Mouse (Mus musculus) G1E (cell line): Measurements from ENCODE around the gene Tnfrsf17. TPM values are rescaled to one million over a fixed set of nuclear protein-coding genes. Genes with fewer than 3 reads are reported as not detected.

Experiments
- ATAC-seq: 2 replicates; pipeline ENCODE4 v1.8.0; 2016; ENCODE audit warnings: mild to moderate bottlenecking; ENCODE audit not compliant: insufficient number of reproducible peaks, poor library complexity, low FRiP score, severe bottlenecking; ENCODE audit errors: extremely low read depth
- DNase-seq: peaks from one replicate; pipeline ENCODE4 v3.0.0; 2012; ENCODE audit warnings: low spot score
- H3K27me3 ChIP-seq: 2 replicates; pipeline ENCODE4 v1.6.1; 2012; ENCODE audit warnings: mild to moderate bottlenecking, low read length, inconsistent platforms; ENCODE audit not compliant: insufficient read depth
- H3K36me3 ChIP-seq: replicated peaks from 2 replicates; pipeline ENCODE3; 2012; ENCODE audit warnings: mild to moderate bottlenecking, inconsistent platforms
- H3K4me1 ChIP-seq: 2 replicates; pipeline ENCODE4 v1.6.1; 2012; ENCODE audit warnings: low read depth, low read length, inconsistent platforms, mixed read lengths; ENCODE audit not compliant: insufficient read depth
- H3K4me3 ChIP-seq: 2 replicates; pipeline ENCODE4 v1.5.1; 2012; ENCODE audit warnings: low read depth, mild to moderate bottlenecking, inconsistent platforms, low read length, moderate library complexity, mixed read lengths
- H3K9me3 ChIP-seq: replicated peaks from 2 replicates; pipeline ENCODE4 v1.6.1; 2012; ENCODE audit warnings: inconsistent platforms
- CTCF ChIP-seq: IDR thresholded peaks from 2 replicates; pipeline ENCODE4 v1.5.1; 2012; ENCODE audit warnings: low read depth, low read length, inconsistent platforms, mixed read lengths
- GATA1 ChIP-seq: IDR thresholded peaks from 2 replicates; pipeline ENCODE4 v1.6.1; 2012; ENCODE audit warnings: borderline replicate concordance, low read length, inconsistent platforms, mixed read lengths
- GATA2 ChIP-seq: IDR thresholded peaks from 2 replicates; pipeline ENCODE4 v1.6.1; 2012; ENCODE audit warnings: low read depth, low read length, inconsistent platforms, borderline replicate concordance
- POLR2AphosphoS5 ChIP-seq: IDR thresholded peaks from 2 replicates; pipeline ENCODE4 v1.6.1; 2012; ENCODE audit warnings: low read depth, low read length, inconsistent platforms; ENCODE audit not compliant: insufficient replicate concordance
- TAL1 ChIP-seq: conservative IDR thresholded peaks from 2 replicates; pipeline ENCODE4 v1.6.1; 2012; ENCODE audit warnings: low read depth, low read length, inconsistent platforms, mixed read lengths
- polyA plus RNA-seq: library from polyadenylated mRNA; stranded (reverse); fragments of >175 nt; gene quantifications from 2 replicates; pipeline ENCODE4 v1.2.3, GENCODE M21; 2012
- total RNA-seq, 2 experiments: library from RNA; stranded (forward) in 1 of 2; stranded (reverse) in 1 of 2; fragments of 200-1000 nt in 1 of 2; fragments of >200 nt in 1 of 2; fragmentation: Nextera tagmentation in 1 of 2; gene quantifications; 2 replicates each; pipeline ENCODE4 v1.2.3; 2014 to 2017

Gene Tnfrsf17
- total and polyA plus RNA-seq, 3 experiments, result not detected

- Histone ChIP-seq H3K4me1 (peaks cover 17% of the 10 kb centered on the region), H3K27me3 (peaks cover 3% of the 10 kb centered on the region; the same call in 1 of the 2 replicates), H3K4me3 (peak overlapping the region; percentile 88), H3K36me3 (peaks cover 7% of the 10 kb centered on the region), H3K9me3 (no peaks in the 10 kb centered on the region)
- DNase-seq (peak; percentile 25), ATAC-seq (peak; percentile 25; the same call in 1 of the 2 replicates)
- no peak for TF ChIP-seq TAL1
Observed at GRCm38 (mm10) chr16:11323324-11324051, 9.9 kb downstream of the Tnfrsf17 start.

GRCm38 (mm10) chr16:11330081-11330800, 16.6 kb downstream of the Tnfrsf17 start:
- Histone ChIP-seq H3K27me3 (no peaks in the 10 kb centered on the region), H3K4me3 (no peak overlapping the region), H3K36me3 (peaks cover 2% of the 10 kb centered on the region), H3K4me1 (no peaks in the 10 kb centered on the region), H3K9me3 (no peaks in the 10 kb centered on the region)
- ATAC-seq (no peak), DNase-seq (no peak)
- TF ChIP-seq GATA1 (no peak), TAL1 (no peak), GATA2 (no peak), POLR2AphosphoS5 (no peak), CTCF (no peak)

GRCm38 (mm10) chr16:11331030-11331429, 17.4 kb downstream of the Tnfrsf17 start:
- no peak overlapping the region for H3K4me3 ChIP-seq
- no peaks in the 10 kb centered on the region for H3K9me3 ChIP-seq
- ATAC-seq (no peak), DNase-seq (no peak)
- H3K27me3 ChIP-seq, result no peaks in the 10 kb centered on the region
- TF ChIP-seq CTCF (no peak), GATA2 (no peak), POLR2AphosphoS5 (no peak), TAL1 (no peak), GATA1 (no peak)
- H3K36me3 ChIP-seq, result no peaks in the 10 kb centered on the region
- no peaks in the 10 kb centered on the region for H3K4me1 ChIP-seq

DNA sequence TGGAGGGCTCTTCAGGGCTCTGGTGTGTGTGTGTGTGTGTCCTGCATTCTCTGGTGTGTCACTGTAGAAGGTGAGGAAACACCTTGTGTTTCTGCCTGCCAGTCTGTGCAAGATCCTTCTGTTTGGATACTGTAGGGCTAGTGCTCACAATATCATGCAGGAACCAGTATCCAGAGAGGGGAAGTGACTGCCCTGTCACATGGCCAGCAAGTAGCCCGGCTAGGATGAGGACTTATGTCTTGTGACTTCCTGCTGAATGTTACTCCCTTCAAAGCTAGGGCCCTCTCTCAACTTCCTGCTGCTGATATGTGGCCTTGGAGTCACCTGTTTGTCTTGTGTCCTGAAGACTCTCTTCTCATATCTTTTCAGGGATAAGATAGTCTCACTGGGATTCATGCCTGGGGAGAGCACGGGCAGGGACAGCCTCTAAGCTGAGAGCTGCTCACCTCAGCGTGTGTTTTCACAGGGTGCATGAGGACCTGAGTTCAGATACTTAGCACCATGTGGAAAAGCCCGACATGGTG, 29.7 kb downstream of the Tnfrsf17 start:
- Histone ChIP-seq H3K9me3 (no peaks in the 10 kb centered on the region), H3K36me3 (peaks cover 9% of the 10 kb centered on the region), H3K4me3 (no peak overlapping the region), H3K4me1 (peaks cover 3% of the 10 kb centered on the region; the same call in 1 of the 2 replicates), H3K27me3 (no peaks in the 10 kb centered on the region; the same call in 1 of the 2 replicates)
- ATAC-seq (peak; percentile 80), DNase-seq (no peak)
- TF ChIP-seq CTCF, result no peak
- TF ChIP-seq POLR2AphosphoS5, result no peak
- TF ChIP-seq GATA1, result no peak
- no peak for TF ChIP-seq TAL1
- no peak for TF ChIP-seq GATA2

GRCm38 (mm10) chr16:11351903-11352302, 38.3 kb downstream of the Tnfrsf17 start:
- Histone ChIP-seq H3K4me3 (no peak overlapping the region), H3K9me3 (no peaks in the 10 kb centered on the region), H3K27me3 (no peaks in the 10 kb centered on the region), H3K4me1 (no peaks in the 10 kb centered on the region), H3K36me3 (peaks cover 23% of the 10 kb centered on the region)
- no peak for DNase-seq
- no peak for ATAC-seq
- TF ChIP-seq TAL1, result no peak
- TF ChIP-seq GATA1, result no peak
- no peak for TF ChIP-seq CTCF
- no peak for TF ChIP-seq POLR2AphosphoS5
- TF ChIP-seq GATA2, result no peak

- H3K9me3 ChIP-seq, result no peaks in the 10 kb centered on the region
- DNase-seq, result no peak
- ATAC-seq, result no peak
- TF ChIP-seq TAL1 (no peak), POLR2AphosphoS5 (no peak)
- no peaks in the 10 kb centered on the region; the same call in 1 of the 2 replicates for H3K27me3 ChIP-seq
- peaks cover 7% of the 10 kb centered on the region for H3K36me3 ChIP-seq
- no peak overlapping the region for H3K4me3 ChIP-seq
- H3K4me1 ChIP-seq, result no peaks in the 10 kb centered on the region
Observed at GRCm38 (mm10) chr16:11359173-11359572, 45.6 kb downstream of the Tnfrsf17 start.
